Mouse (Mus musculus) spleen, adult 2 months (tissue): Measurements from ENCODE around the gene Ccnb1. TPM values are rescaled to one million over a fixed set of nuclear protein-coding genes. Genes with fewer than 3 reads are reported as not detected.
"Not testable (repeated sequence)": the region's sequence is repeated elsewhere in the genome, so short reads cannot be mapped to it uniquely, and the experiment has no call there.

Experiments used
- DNase-seq, 2 experiments: peaks; one replicate each; pipeline versions ENCODE4 v3.0.0 to v3.0.0-alpha.2; 2012 to 2021; ENCODE audit warnings: low spot score in 2 of 2, low read depth in 1 of 2
- H3K27ac ChIP-seq: fragments of 200-500 bp; 2 replicates; pipeline ENCODE4 v1.5.1; 2012; ENCODE audit warnings: low read length, inconsistent platforms; ENCODE audit not compliant: insufficient read depth
- H3K27me3 ChIP-seq: fragments of 200-500 bp; 2 replicates; pipeline ENCODE4 v1.6.1; 2012; ENCODE audit warnings: mild to moderate bottlenecking, moderate library complexity, low read length, inconsistent platforms; ENCODE audit not compliant: control insufficient read depth, insufficient read depth
- H3K36me3 ChIP-seq: fragments of 200-500 bp; 2 replicates; pipeline ENCODE4 v1.6.1; 2012; ENCODE audit warnings: mild to moderate bottlenecking, low read length, inconsistent platforms; ENCODE audit not compliant: control insufficient read depth, insufficient read depth
- H3K4me1 ChIP-seq: fragments of 200-500 bp; 2 replicates; pipeline ENCODE4 v1.6.1; 2011; ENCODE audit warnings: inconsistent platforms; ENCODE audit not compliant: control insufficient read depth, insufficient read depth, insufficient read length
- H3K4me3 ChIP-seq: fragments of 200-500 bp; 2 replicates; pipeline ENCODE4 v1.5.1; 2011; ENCODE audit warnings: mild to moderate bottlenecking, inconsistent platforms; ENCODE audit not compliant: insufficient read depth, insufficient read length; ENCODE audit errors: extremely low read depth
- CTCF ChIP-seq: fragments of 200-500 bp; IDR thresholded peaks from 2 replicates; pipeline ENCODE4 v1.5.1; 2011; ENCODE audit warnings: mild to moderate bottlenecking, inconsistent platforms; ENCODE audit not compliant: insufficient read depth, insufficient read length, insufficient replicate concordance; ENCODE audit errors: extremely low read depth
- POLR2A ChIP-seq: fragments of 200-500 bp; IDR thresholded peaks from 2 replicates; pipeline ENCODE4 v1.6.1; 2011; ENCODE audit warnings: low read depth, low read length, inconsistent platforms
- WGBS: fragments of 180-500 bp; shearing (Covaris S2); methylation state at CpG from one replicate; pipeline ENCODE4 v1.1.7; 2018; 5-methylcytosine and 5-hydroxymethylcytosine counted together
- polyA plus RNA-seq: library from polyadenylated mRNA; depleted of rRNA; stranded (reverse); fragments of >200 nt; gene quantifications from 2 replicates; pipeline ENCODE4 v1.2.3, GENCODE M21; 2012

Ccnb1 gene
- polyA plus RNA-seq, 1 experiment = 7.7 TPM

GRCm38 (mm10) chr13:100789083-100789482 lies 2.7 kb upstream of the Ccnb1 start:
- TF ChIP-seq CTCF (no peak), POLR2A (no peak)
- H3K4me1 ChIP-seq = no peaks in the 10 kb centered on the region
- no peaks in the 10 kb centered on the region for H3K27me3 ChIP-seq
- no peak overlapping the region for H3K4me3 ChIP-seq
- no peak overlapping the region for H3K27ac ChIP-seq
- H3K36me3 ChIP-seq = no peaks in the 10 kb centered on the region
- WGBS = 90% methylated on average over 3 of the region's 3 CpGs
- no peak for DNase-seq

GRCm38 (mm10) chr13:100788057-100788456 lies 1.7 kb upstream of the Ccnb1 start:
- H3K27ac ChIP-seq, H3K36me3 ChIP-seq, DNase-seq, H3K27me3 ChIP-seq, H3K4me3 ChIP-seq, H3K4me1 ChIP-seq: not testable (repeated sequence)
- 98% methylated on average over 12 of the region's 14 CpGs for WGBS

- no peak overlapping the region for H3K27ac ChIP-seq
- no peaks in the 10 kb centered on the region for H3K4me1 ChIP-seq
- no peak for DNase-seq
- H3K36me3 ChIP-seq = no peaks in the 10 kb centered on the region
- no peak for TF ChIP-seq CTCF
- no peak for TF ChIP-seq POLR2A
- WGBS = 94% methylated on average over 6 of the region's 6 CpGs
- no peak overlapping the region for H3K4me3 ChIP-seq
- H3K27me3 ChIP-seq = no peaks in the 10 kb centered on the region
These were observed 1.1 kb upstream of the Ccnb1 start for GRCm38 (mm10) chr13:100787316-100788010.

- Histone ChIP-seq H3K4me3 (peak overlapping the region; percentile 51), H3K36me3 (no peaks in the 10 kb centered on the region), H3K27me3 (no peaks in the 10 kb centered on the region), H3K27ac (no peak overlapping the region), H3K4me1 (no peaks in the 10 kb centered on the region)
- peak in 1 of 2 experiments; percentile 8 for DNase-seq
- TF ChIP-seq CTCF (no peak), POLR2A (no peak)
- 1% methylated on average over 30 of the region's 30 CpGs for WGBS
These were observed 460 bp downstream of the Ccnb1 start for GRCm38 (mm10) chr13:100785806-100786413.

- Histone ChIP-seq H3K4me3 (no peak overlapping the region), H3K27ac (no peak overlapping the region)
- no peak for TF ChIP-seq CTCF
- TF ChIP-seq POLR2A = no peak
These were observed 8.9 kb downstream of the Ccnb1 start for GRCm38 (mm10) chr13:100777491-100777890.

GRCm38 (mm10) chr13:100776710-100777109 lies 9.7 kb downstream of the Ccnb1 start:
- Histone ChIP-seq H3K4me1 (peaks cover 3% of the 10 kb centered on the region; the same call in 1 of the 2 replicates), H3K4me3 (no peak overlapping the region), H3K27ac (no peak overlapping the region), H3K27me3 (no peaks in the 10 kb centered on the region), H3K36me3 (no peaks in the 10 kb centered on the region)
- WGBS = 79% methylated on average over 6 of the region's 6 CpGs
- TF ChIP-seq POLR2A = no peak
- TF ChIP-seq CTCF = no peak
- no peak for DNase-seq

More at GRCm38 (mm10) chr13:100777491-100777890, 8.9 kb downstream of the Ccnb1 start:
- DNase-seq = no peak
- Histone ChIP-seq H3K36me3 (no peaks in the 10 kb centered on the region), H3K27me3 (no peaks in the 10 kb centered on the region), H3K4me1 (peaks cover 3% of the 10 kb centered on the region; the same call in 1 of the 2 replicates)
- 79% methylated on average over 3 of the region's 3 CpGs for WGBS

- no peak overlapping the region for H3K27ac ChIP-seq
- H3K4me1 ChIP-seq = peaks cover 3% of the 10 kb centered on the region; the same call in 1 of the 2 replicates
- 8% methylated on average over 8 of the region's 8 CpGs for WGBS
- no peaks in the 10 kb centered on the region for H3K36me3 ChIP-seq
- DNase-seq = no peak
- peak overlapping the region; percentile 81 for H3K4me3 ChIP-seq
- H3K27me3 ChIP-seq = no peaks in the 10 kb centered on the region
- no peak for TF ChIP-seq CTCF
- TF ChIP-seq POLR2A = no peak
These were observed 10.3 kb downstream of the Ccnb1 start for GRCm38 (mm10) chr13:100776056-100776419.
